Mouse (Mus musculus) stomach, postnatal 0 days (tissue): ENCODE results near the gene Gpr155.

ENCODE experiments used
- CTCF ChIP-seq: IDR thresholded peaks from 2 replicates; pipeline ENCODE4 v1.5.1; 2016; ENCODE audit warnings: antibody characterized with exemption, low read depth, mild to moderate bottlenecking, moderate library complexity
- EP300 ChIP-seq: optimal IDR thresholded peaks from 2 replicates; pipeline ENCODE3; 2016; ENCODE audit warnings: antibody characterized with exemption

GRCm38 (mm10) chr2:73435847-73436246, 49.5 kb upstream of the Gpr155 start:
- TF ChIP-seq CTCF (no peak), EP300 (no peak)
